Mouse (Mus musculus) neural tube, embryonic 15.5 days (tissue): ENCODE data around the gene Duxbl1. TPM values are rescaled to one million over a fixed set of nuclear protein-coding genes. Genes with fewer than 3 reads are reported as not detected.
"Not testable (repeated sequence)": the region's sequence is repeated elsewhere in the genome, so short reads cannot be mapped to it uniquely, and the experiment has no call there.

Source experiments
- ATAC-seq: fragments of 200-750 bp; cut with Nextera tagmentation; 2 replicates; pipeline ENCODE4 v1.8.0; 2017; ENCODE audit warnings: mild to moderate bottlenecking, moderate TSS enrichment, moderate library complexity; ENCODE audit not compliant: low FRiP score
- H3K27ac ChIP-seq: fragments of 300-500 bp; sonication (generic); replicated peaks from 2 replicates; pipeline ENCODE4 v1.5.1; 2015; ENCODE audit warnings: mild to moderate bottlenecking, inconsistent platforms
- H3K27me3 ChIP-seq: fragments of 300-500 bp; sonication (generic); replicated peaks from 2 replicates; pipeline ENCODE4 v1.6.1; 2015; ENCODE audit warnings: inconsistent platforms
- H3K36me3 ChIP-seq: fragments of 300-500 bp; sonication (generic); 2 replicates; pipeline ENCODE4 v1.6.1; 2015; ENCODE audit warnings: inconsistent platforms
- H3K4me1 ChIP-seq: fragments of 300-500 bp; sonication (generic); 2 replicates; pipeline ENCODE4 v1.6.1; 2015; ENCODE audit warnings: inconsistent platforms
- H3K4me2 ChIP-seq: fragments of 300-500 bp; sonication (generic); 2 replicates; pipeline ENCODE4 v1.6.1; 2015; ENCODE audit warnings: inconsistent platforms, mild to moderate bottlenecking, moderate library complexity
- H3K4me3 ChIP-seq: fragments of 300-500 bp; sonication (generic); replicated peaks from 2 replicates; pipeline ENCODE4 v1.5.1; 2015; ENCODE audit warnings: mild to moderate bottlenecking, inconsistent platforms
- H3K9ac ChIP-seq: fragments of 300-500 bp; sonication (generic); replicated peaks from 2 replicates; pipeline ENCODE4 v1.6.1; 2015; ENCODE audit warnings: mild to moderate bottlenecking, inconsistent platforms
- H3K9me3 ChIP-seq: fragments of 300-500 bp; sonication (generic); replicated peaks from 2 replicates; pipeline ENCODE4 v1.6.1; 2016; ENCODE audit warnings: inconsistent platforms
- WGBS: fragments of 180-500 bp; shearing (Covaris S2); methylation state at CpG from one replicate; pipeline ENCODE4 v1.1.7; 2015; ENCODE audit warnings: mixed read lengths; 5-methylcytosine and 5-hydroxymethylcytosine counted together
- polyA plus RNA-seq: library from polyadenylated mRNA; unstranded; fragments of >200 nt; fragmentation: Nextera tagmentation; extraction: Ambion mirVana; gene quantifications from 2 replicates; pipeline ENCODE4 v1.2.1, GENCODE M21; 2015

Duxbl1 gene
- polyA plus RNA-seq = 1.9 and 2.2 TPM in 2 replicates

DNA sequence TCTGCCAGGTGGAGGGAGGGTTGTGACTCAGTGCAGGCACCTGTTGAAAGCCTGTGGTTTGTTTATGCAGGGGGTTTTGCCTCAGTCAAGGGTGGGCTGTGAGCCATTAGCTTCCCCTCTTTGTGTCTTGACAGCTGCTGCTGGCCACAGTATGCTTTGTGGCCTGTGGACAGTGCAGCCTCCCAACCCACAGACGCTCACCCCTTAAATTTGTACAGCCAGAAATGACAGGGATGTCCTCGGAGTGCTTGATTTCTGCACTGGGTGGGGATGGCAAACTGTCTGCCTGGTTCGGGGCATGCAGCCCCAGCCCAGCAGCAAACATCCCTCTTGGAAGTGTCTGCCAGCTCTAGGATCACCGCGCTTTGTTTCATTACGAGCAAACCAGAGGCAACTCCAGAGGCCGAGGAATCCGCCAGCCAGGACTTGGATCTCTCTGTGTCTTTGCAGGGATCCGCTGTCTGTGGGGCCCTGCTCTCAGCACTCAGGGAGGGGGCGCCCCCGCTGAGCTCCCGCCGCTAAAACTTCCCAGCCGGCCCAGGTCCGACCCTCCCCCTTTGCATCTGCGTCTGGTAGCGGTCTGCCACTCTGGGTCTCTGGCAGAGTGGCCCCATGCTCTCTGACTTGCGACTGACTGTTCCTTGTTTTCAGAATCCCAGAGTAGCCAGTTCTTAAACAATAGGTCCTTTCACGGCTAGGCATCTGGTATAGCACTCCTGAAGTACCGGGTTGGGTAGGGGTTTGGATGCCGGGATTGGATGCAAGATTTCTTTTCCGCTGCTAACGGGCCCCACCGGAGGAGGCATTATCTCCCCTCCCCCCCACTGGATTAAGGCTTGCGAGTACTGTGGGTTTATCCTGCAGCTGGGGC lies at the start of gene Duxbl1:
Duxbl1 (plus strand) TSS at position 207 of the 871 bp plus-strand sequence.
- H3K4me1 ChIP-seq, H3K36me3 ChIP-seq, H3K9ac ChIP-seq, H3K27me3 ChIP-seq, H3K9me3 ChIP-seq: not testable (repeated sequence)
- no CpG with 5 or more reads among the region's 25 CpGs for WGBS
- peak within 1 kb of the TSS; percentile 49 for H3K4me2 ChIP-seq
- H3K4me3 ChIP-seq = peak within 1 kb of the TSS; percentile 27
- peak; percentile 94 for ATAC-seq
- peak within 1 kb of the TSS; percentile 86 for H3K27ac ChIP-seq

DNA sequence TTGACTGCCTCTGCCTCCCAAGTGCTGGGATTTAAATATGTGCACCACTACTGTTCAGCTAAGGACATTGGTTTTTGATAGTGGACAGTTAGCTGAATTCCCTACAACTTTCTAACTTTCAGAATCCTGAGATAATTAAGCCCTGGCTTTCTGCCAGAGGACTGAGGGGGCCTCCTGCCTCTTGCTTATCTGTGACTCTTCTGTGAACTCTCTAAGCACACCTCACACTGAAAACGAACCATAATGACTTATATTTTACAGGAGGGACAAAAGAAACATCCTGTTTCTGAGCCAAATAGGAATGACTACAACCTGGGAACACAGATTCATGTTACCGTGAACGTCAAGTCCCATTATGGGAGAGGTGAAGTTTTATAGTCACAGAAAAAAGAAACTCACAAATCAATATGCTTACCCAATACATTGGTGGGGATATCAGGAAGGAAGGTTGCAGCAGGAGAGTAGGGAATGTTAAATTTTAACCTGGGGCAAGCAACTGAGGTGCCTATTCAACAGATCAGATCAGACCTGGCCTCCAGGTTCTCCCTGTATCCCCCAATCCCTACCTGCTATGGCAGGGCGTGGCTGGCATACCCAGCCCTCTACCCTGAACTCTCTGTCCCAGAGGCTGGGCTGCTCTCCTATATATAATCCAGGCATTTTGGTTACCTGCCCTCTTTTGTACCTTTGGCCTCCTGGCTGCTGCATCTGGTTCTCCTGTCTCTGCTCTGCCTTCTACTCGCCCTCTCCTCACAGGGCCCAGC lies 41.3 kb upstream of the Duxbl1 start:
- H3K27me3 ChIP-seq, ATAC-seq, H3K27ac ChIP-seq, H3K4me1 ChIP-seq, H3K36me3 ChIP-seq, H3K4me3 ChIP-seq, H3K9me3 ChIP-seq, H3K4me2 ChIP-seq, H3K9ac ChIP-seq: not testable (repeated sequence)
- no CpG with 5 or more reads among the region's 5 CpGs for WGBS

- not testable (repeated sequence) for H3K27me3 ChIP-seq, H3K36me3 ChIP-seq, H3K4me1 ChIP-seq, H3K9me3 ChIP-seq, H3K27ac ChIP-seq, H3K9ac ChIP-seq, H3K4me2 ChIP-seq, ATAC-seq, H3K4me3 ChIP-seq
- no CpG with 5 or more reads among the region's 8 CpGs for WGBS
These were observed 40.4 kb upstream of the Duxbl1 start, which contains the start of gene Cphx1 for GRCm38 (mm10) chr14:25938004-25938403. Cphx1 (plus strand) TSS chr14:25938304.

GRCm38 (mm10) chr14:25957861-25958260 lies 20.5 kb upstream of the Duxbl1 start:
- ATAC-seq, H3K4me1 ChIP-seq, H3K9ac ChIP-seq, H3K9me3 ChIP-seq, H3K4me2 ChIP-seq, H3K4me3 ChIP-seq, H3K27ac ChIP-seq, H3K36me3 ChIP-seq, H3K27me3 ChIP-seq: not testable (repeated sequence)
- WGBS = no CpG with 5 or more reads among the region's 3 CpGs

GRCm38 (mm10) chr14:25979242-25979941 lies 1.0 kb downstream of the Duxbl1 start:
- H3K9ac ChIP-seq, H3K27me3 ChIP-seq, H3K9me3 ChIP-seq, H3K4me1 ChIP-seq, H3K36me3 ChIP-seq: not testable (repeated sequence)
- H3K4me3 ChIP-seq = peak overlapping the region; percentile 27
- H3K27ac ChIP-seq = peak overlapping the region; percentile 86
- H3K4me2 ChIP-seq = peak overlapping the region; percentile 49
- WGBS = under 1% methylated on average over 8 of the region's 13 CpGs
- ATAC-seq = peak; percentile 77

- H3K27ac ChIP-seq, ATAC-seq, H3K36me3 ChIP-seq, H3K27me3 ChIP-seq, H3K9me3 ChIP-seq, H3K4me3 ChIP-seq, H3K4me2 ChIP-seq, H3K9ac ChIP-seq, H3K4me1 ChIP-seq: not testable (repeated sequence)
- 92% methylated on average over 4 of the region's 9 CpGs for WGBS
These were observed 3.5 kb downstream of the Duxbl1 start for GRCm38 (mm10) chr14:25981880-25982279.

DNA sequence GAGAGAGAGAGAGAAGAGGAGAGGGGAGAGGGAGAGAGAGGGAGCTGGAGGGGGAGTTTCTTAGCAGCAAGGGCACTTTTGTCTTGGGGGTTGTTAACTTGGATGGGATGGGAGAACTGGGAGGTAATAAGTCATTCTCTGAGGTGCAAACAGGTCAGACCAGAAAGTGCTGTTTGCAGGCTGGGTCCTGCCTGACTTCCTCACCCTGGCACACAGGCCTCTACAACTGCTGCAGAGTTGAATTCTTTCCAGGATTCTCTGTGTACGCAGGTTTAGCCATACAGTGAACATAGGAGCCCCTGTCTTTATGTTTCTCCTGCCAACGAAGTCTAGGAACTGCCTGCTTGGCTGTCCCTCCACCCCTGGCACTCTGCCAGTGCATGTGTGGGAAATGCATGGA lies 29.1 kb downstream of the Duxbl1 start:
- not testable (repeated sequence) for H3K27me3 ChIP-seq, H3K4me2 ChIP-seq, H3K9ac ChIP-seq, H3K9me3 ChIP-seq, ATAC-seq, H3K27ac ChIP-seq, H3K4me3 ChIP-seq, H3K36me3 ChIP-seq, H3K4me1 ChIP-seq
- WGBS = no CpG with 5 or more reads among the region's 2 CpGs

- not testable (repeated sequence) for H3K27me3 ChIP-seq, H3K4me3 ChIP-seq, H3K27ac ChIP-seq, ATAC-seq, H3K9me3 ChIP-seq, H3K4me1 ChIP-seq, H3K4me2 ChIP-seq, H3K36me3 ChIP-seq, H3K9ac ChIP-seq
- WGBS = no CpG with 5 or more reads among the region's 7 CpGs
These were observed 38.0 kb downstream of the Duxbl1 start for GRCm38 (mm10) chr14:26016414-26016813.

DNA sequence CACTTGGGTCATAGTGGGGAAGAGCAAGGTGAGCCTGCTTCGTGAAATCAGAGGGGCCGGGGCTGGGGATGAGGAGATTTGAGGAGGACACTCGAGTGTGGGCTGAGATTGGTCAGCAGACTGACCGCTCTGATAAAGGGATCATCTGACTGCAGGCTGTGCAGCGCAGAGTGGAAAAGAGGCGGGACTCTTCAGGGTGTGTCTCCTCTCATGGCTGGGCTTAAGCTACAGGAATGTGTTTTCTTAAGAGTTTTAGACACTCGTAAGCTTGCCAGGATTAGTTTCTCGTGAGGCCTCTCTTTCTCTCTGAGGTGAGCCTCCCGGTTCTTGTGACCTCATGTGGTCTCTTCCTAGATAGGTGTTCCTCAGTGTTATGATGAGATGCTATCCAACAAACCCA lies 43.2 kb downstream of the Duxbl1 start:
- H3K4me2 ChIP-seq, H3K27ac ChIP-seq, H3K4me3 ChIP-seq, H3K9me3 ChIP-seq, H3K4me1 ChIP-seq, H3K36me3 ChIP-seq, H3K27me3 ChIP-seq, H3K9ac ChIP-seq, ATAC-seq: not testable (repeated sequence)
- no CpG with 5 or more reads among the region's 9 CpGs for WGBS

DNA sequence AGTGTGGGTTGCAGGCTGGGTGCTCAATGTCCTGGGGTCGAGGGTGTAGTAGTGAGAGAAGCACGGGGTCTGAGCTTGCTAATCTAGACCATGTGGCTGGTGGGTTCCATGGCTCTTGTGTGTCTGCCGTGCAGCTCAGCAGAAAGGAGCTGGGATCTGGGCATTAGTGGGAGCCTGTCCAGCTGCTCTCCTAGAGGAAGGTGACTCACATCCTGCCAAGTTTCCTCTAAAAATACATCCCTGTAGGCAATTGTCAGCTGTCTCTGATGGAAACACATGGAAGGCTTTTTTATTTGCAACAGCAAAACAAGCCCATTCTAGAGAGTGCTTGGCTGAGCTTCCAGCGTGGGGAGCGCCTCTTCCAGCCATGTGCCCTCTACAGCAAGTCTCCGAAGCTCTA lies 44.5 kb downstream of the Duxbl1 start:
- not testable (repeated sequence) for H3K4me2 ChIP-seq, H3K27me3 ChIP-seq, H3K36me3 ChIP-seq, H3K9me3 ChIP-seq, H3K27ac ChIP-seq, H3K4me1 ChIP-seq, H3K9ac ChIP-seq, ATAC-seq, H3K4me3 ChIP-seq
- no CpG with 5 or more reads among the region's 6 CpGs for WGBS

DNA sequence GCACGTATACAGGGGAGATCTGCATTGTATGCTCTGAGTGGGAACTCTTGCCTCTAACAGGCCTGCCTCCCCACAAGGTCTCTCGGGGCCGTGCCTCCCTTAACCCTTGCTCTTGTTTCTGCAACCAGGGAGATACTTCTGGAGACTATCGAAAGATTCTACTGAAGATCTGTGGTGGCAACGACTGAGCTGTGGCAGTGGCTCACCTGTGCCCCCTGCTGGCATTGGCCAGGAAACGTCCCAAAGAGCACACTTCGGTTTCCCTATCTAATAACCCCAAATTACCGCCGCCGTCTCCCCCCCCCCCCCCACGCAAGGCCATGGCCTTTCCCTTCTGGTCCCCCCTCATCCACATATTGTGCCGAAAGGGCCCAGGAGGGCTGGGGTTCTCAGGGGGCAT lies 47.3 kb downstream of the Duxbl1 start:
- H3K9me3 ChIP-seq, H3K4me1 ChIP-seq, H3K27me3 ChIP-seq, ATAC-seq, H3K9ac ChIP-seq, H3K27ac ChIP-seq, H3K4me3 ChIP-seq, H3K36me3 ChIP-seq, H3K4me2 ChIP-seq: not testable (repeated sequence)
- no CpG with 5 or more reads among the region's 12 CpGs for WGBS
